Mouse (Mus musculus) C2C12 (cell line): ENCODE results near the gene Klk4.

Experiments
- CTCF ChIP-seq: IDR thresholded peaks from one replicate; pipeline ENCODE4 v1.5.1; 2011; ENCODE audit not compliant: control insufficient read depth, insufficient read depth, insufficient read length
- MAX ChIP-seq: IDR thresholded peaks from one replicate; pipeline ENCODE4 v1.6.1; 2011; ENCODE audit warnings: mild to moderate bottlenecking, control low read depth
- MYOG ChIP-seq: IDR thresholded peaks from one replicate; pipeline ENCODE4 v1.6.1; 2011; ENCODE audit not compliant: control insufficient read depth, insufficient read length; ENCODE audit errors: extremely low read depth
- USF1 ChIP-seq: IDR thresholded peaks from one replicate; pipeline ENCODE4 v1.6.1; 2011; ENCODE audit warnings: low read depth, mild to moderate bottlenecking, control low read depth, moderate library complexity

DNA sequence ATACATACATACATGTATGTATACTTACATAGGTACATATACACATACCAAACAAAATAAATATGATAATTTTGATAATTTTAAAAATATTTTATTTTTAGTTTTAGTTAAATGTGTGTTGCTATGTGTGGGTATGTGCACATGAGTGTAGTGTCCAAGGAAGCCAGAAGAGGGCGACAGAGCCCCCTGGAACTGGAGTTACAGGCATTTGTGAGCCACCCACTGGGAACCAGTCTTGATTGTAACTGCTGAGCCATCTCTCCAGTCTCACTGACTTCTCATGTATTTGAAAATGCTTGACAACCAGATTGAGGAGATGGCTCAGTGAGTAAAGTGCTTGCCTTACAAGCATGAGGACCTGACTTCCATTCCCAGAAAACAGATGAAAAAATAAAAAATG lies 2.7 kb upstream of the Klk4 start:
- TF ChIP-seq CTCF (no peak), USF1 (no peak), MYOG (no peak), MAX (no peak)
